Mouse (Mus musculus) heart, postnatal 0 days (tissue): ENCODE measurements around the gene Cttnbp2nl. TPM values are rescaled to one million over a fixed set of nuclear protein-coding genes. Genes with fewer than 3 reads are reported as not detected.

ENCODE experiments used
- ATAC-seq: fragments of 200-750 bp; cut with Nextera tagmentation; 2 replicates; pipeline ENCODE4 v1.8.0; 2017; ENCODE audit warnings: low read depth, moderate number of reproducible peaks, moderate library complexity; ENCODE audit not compliant: insufficient read depth
- DNase-seq: peaks from one replicate; pipeline ENCODE4 v3.0.0-alpha.2; 2016; ENCODE audit warnings: low spot score
- H3K27ac ChIP-seq: fragments of 300-500 bp; sonication (generic); 2 replicates; pipeline ENCODE4 v1.5.1; 2014; ENCODE audit warnings: low read depth, mild to moderate bottlenecking
- H3K27me3 ChIP-seq: fragments of 300-500 bp; sonication (generic); 2 replicates; pipeline ENCODE4 v1.6.1; 2014; ENCODE audit warnings: low read length, mixed read lengths; ENCODE audit not compliant: control insufficient read depth, insufficient read depth
- H3K36me3 ChIP-seq: fragments of 300-500 bp; sonication (generic); replicated peaks from 2 replicates; pipeline ENCODE4 v1.6.1; 2014; ENCODE audit warnings: low read length, mixed read lengths; ENCODE audit not compliant: control insufficient read depth, insufficient read depth
- H3K4me1 ChIP-seq: fragments of 300-500 bp; sonication (generic); 2 replicates; pipeline ENCODE4 v1.6.1; 2014; ENCODE audit warnings: antibody characterized with exemption; ENCODE audit not compliant: control insufficient read depth, insufficient read depth
- H3K4me2 ChIP-seq: fragments of 300-500 bp; sonication (generic); 2 replicates; pipeline ENCODE4 v1.6.1; 2014; ENCODE audit warnings: low read depth, mild to moderate bottlenecking, low read length, moderate library complexity
- H3K4me3 ChIP-seq: fragments of 300-500 bp; sonication (generic); 2 replicates; pipeline ENCODE4 v1.5.1; 2014; ENCODE audit warnings: low read depth, low read length
- H3K9ac ChIP-seq: fragments of 300-500 bp; sonication (generic); replicated peaks from 2 replicates; pipeline ENCODE4 v1.6.1; 2014; ENCODE audit warnings: low read depth, low read length, mixed read lengths
- H3K9me3 ChIP-seq: fragments of 300-500 bp; sonication (generic); replicated peaks from 2 replicates; pipeline ENCODE4 v1.6.1; 2016; ENCODE audit warnings: low read length; ENCODE audit not compliant: control insufficient read depth
- CTCF ChIP-seq: IDR thresholded peaks from 2 replicates; pipeline ENCODE4 v1.5.1; 2016; ENCODE audit warnings: antibody characterized with exemption, control low read depth, low read depth
- EP300 ChIP-seq: IDR thresholded peaks from 2 replicates; pipeline ENCODE4 v1.6.1; 2016; ENCODE audit warnings: antibody characterized with exemption, low read depth
- WGBS: fragments of 180-500 bp; shearing (Covaris S2); extraction: QIAGEN DNeasy Blood & Tissue Kit; methylation state at CpG from one replicate; pipeline ENCODE4 v1.1.7; 2014; 5-methylcytosine and 5-hydroxymethylcytosine counted together
- polyA plus RNA-seq: library from polyadenylated mRNA; unstranded; fragments of >200 nt; fragmentation: Nextera tagmentation; extraction: Ambion mirVana; gene quantifications from 2 replicates; pipeline ENCODE4 v1.2.1, GENCODE M21; 2015
- total RNA-seq: library from RNA; depleted of rRNA; stranded (reverse); fragments of >200 nt; gene quantifications from 2 replicates; pipeline ENCODE4 v1.2.3, GENCODE M21; 2014; ENCODE audit warnings: low replicate concordance

Cttnbp2nl gene
- total and polyA plus RNA-seq, 2 experiments from 2014 or later, result 12.6 to 15.0 TPM

DNA sequence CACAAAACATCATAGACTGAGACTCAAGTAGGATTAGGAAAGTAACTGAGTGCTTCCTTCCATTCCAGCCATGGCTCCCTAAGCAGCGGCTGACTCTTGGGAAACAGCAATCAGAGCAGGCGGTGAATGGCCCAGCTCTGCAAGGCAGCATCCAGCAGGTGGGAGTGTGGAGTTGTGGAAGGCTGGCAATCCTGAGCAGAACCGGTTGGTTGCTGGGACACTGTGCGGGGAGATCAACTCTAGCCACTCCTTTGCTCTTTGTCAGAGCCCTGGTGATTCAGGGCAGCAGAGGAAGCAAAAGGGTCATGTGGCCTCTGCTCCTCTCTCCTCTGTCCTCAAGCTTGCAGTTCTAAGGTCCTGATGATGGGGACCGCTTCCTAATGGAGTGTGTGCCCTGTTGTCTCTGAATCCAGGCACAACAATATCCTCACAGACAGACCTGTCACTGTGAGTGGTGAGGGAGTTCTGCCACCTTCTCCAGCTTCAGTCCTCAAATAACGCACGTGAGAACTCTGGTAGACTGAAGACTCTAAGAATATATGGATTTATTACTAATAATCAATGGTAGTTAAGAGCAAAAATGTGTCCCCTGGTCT lies 25.4 kb upstream of the Cttnbp2nl start:
- Histone ChIP-seq H3K27ac (no peak overlapping the region), H3K4me2 (no peak overlapping the region), H3K4me1 (no peaks in the 10 kb centered on the region), H3K9me3 (no peaks in the 10 kb centered on the region), H3K27me3 (no peaks in the 10 kb centered on the region), H3K4me3 (no peak overlapping the region), H3K9ac (no peak overlapping the region), H3K36me3 (no peaks in the 10 kb centered on the region)
- ATAC-seq (peak; percentile 95), DNase-seq (peak; percentile 86)
- TF ChIP-seq EP300, result no peak
- peak; percentile 97 for TF ChIP-seq CTCF
- WGBS, result 22% methylated on average over 7 of the region's 7 CpGs

DNA sequence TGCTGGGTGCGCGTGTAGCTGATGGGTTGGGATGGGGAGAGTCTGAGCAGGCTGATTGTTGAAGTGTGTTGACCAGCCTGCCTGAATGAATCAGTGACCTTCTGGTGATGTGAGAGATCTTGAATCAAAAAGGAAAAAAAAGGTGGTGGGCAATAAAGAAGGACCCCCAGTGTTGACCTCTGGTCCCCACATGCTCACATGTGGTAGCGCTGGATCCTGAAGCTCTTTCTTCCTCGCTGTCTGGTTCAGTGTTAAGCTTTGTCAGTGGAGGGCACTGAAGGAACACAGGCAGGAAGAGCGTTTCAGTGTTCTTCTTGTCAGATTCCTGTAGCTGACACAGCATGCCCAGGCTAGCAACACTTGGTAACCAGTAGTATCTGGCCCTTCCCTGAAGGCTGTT lies 22.9 kb upstream of the Cttnbp2nl start:
- TF ChIP-seq EP300, result no peak
- Histone ChIP-seq H3K36me3 (no peaks in the 10 kb centered on the region), H3K4me2 (no peak overlapping the region), H3K9me3 (no peaks in the 10 kb centered on the region), H3K27me3 (no peaks in the 10 kb centered on the region), H3K27ac (no peak overlapping the region), H3K4me3 (no peak overlapping the region), H3K4me1 (0 out of 2 replicates have a peak, but pooled peaks cover 3% of the 10 kb centered on the region), H3K9ac (no peak overlapping the region)
- 85% methylated on average over 5 of the region's 5 CpGs for WGBS
- ATAC-seq (no peak), DNase-seq (no peak)

DNA sequence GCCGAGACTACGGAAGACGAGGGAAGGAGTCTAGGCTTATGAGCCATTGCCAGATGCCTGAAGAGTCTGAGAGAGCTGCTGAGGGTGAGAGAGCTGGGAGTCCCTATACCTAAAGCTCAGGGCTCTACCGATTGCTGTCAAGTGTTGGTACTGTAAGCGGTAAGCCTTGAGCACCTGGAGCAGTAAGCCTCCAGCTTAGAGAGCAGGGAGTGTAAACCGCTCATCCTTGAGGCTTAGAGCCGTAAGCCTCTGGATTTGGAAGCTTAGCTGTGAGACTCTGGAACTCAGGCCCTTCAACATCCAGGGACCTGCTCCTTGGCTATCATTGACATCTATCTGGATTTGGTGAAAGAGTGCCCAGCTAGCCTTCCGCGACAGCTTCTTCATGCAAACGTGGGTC lies 19.6 kb upstream of the Cttnbp2nl start:
- no peak for DNase-seq
- no peak for TF ChIP-seq CTCF
- TF ChIP-seq EP300, result no peak
- Histone ChIP-seq H3K4me1 (0 out of 2 replicates have a peak, but pooled peaks cover 3% of the 10 kb centered on the region), H3K9ac (no peak overlapping the region), H3K9me3 (no peaks in the 10 kb centered on the region), H3K4me2 (no peak overlapping the region), H3K4me3 (no peak overlapping the region), H3K27me3 (no peaks in the 10 kb centered on the region), H3K36me3 (no peaks in the 10 kb centered on the region), H3K27ac (no peak overlapping the region)
- 82% methylated on average over 10 of the region's 10 CpGs for WGBS
- ATAC-seq, result no peak

DNA sequence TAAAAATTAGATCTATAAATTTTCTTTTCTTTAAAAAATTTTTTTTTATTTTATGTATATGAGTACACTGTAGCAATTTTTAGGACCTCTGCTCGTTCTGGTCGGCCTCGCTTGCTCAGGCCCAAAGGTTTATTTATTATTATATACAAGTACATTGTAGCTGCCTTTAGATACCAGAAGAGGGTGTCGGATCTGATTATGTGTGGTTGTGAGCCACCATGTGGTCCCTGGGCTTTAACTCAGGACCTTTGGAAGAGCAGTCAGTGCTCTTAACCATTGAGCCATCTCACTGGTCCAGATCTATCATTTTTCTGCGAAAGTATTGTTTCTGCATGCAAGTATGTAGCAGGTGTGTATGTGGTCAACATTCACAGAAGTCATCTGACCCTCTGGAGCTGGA lies 18.3 kb upstream of the Cttnbp2nl start:
- ATAC-seq (no peak), DNase-seq (no peak)
- WGBS, result 86% methylated on average over 5 of the region's 5 CpGs
- H3K27me3 ChIP-seq, result no peaks in the 10 kb centered on the region
- 0 out of 2 replicates have a peak, but pooled peaks cover 3% of the 10 kb centered on the region for H3K4me1 ChIP-seq
- TF ChIP-seq EP300, result no peak
- TF ChIP-seq CTCF, result no peak
- H3K27ac ChIP-seq, result no peak overlapping the region
- no peak overlapping the region for H3K9ac ChIP-seq
- H3K9me3 ChIP-seq, result no peaks in the 10 kb centered on the region
- no peaks in the 10 kb centered on the region for H3K36me3 ChIP-seq
- H3K4me3 ChIP-seq, result no peak overlapping the region
- H3K4me2 ChIP-seq, result no peak overlapping the region

DNA sequence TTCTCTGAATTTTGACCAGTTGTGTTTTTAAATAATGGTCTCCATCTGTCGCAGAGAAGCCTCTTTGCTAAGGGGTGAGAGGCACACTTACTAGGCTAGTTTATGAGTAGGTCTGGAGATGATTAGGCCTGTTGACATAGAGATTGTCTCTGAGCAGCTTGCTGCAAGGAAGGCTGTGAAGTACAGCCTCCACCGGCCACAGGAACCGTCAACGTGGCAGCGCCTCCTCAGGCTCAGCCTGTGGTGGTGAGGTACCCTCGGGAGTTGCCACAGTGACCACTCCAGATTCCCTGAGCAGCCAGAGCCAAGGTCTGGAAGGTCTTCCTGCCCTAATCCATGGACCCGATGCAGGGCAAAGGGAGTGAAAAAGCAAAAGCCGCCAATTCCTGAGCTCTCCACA lies 17.6 kb upstream of the Cttnbp2nl start:
- Histone ChIP-seq H3K9me3 (no peaks in the 10 kb centered on the region), H3K27me3 (no peaks in the 10 kb centered on the region), H3K27ac (no peak overlapping the region), H3K4me3 (no peak overlapping the region), H3K4me2 (no peak overlapping the region), H3K9ac (no peak overlapping the region), H3K4me1 (0 out of 2 replicates have a peak, but pooled peaks cover 3% of the 10 kb centered on the region), H3K36me3 (no peaks in the 10 kb centered on the region)
- TF ChIP-seq CTCF (no peak), EP300 (no peak)
- no peak for ATAC-seq
- no peak for DNase-seq
- 63% methylated on average over 8 of the region's 8 CpGs for WGBS

DNA sequence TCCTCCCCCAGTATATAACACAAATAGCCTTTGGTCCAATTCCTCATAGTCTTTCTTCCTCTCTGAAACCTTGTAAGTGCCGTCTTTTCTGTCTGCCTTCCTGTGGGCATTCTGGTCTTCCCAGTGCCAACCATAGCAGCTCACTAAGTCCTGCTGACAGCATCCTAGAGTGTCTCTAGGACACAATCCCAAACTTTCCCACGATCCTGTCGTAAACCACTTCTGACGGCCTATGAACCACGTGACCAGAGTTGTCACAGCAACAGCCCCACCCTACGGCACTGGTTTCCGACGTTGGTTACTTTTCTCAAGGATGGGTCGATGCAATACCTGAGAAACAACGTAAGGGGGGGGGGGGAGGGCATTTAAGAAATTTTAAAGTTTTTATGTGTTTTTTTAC lies 13.6 kb upstream of the Cttnbp2nl start, which contains the start of gene 4930564D02Rik:
Gene 4930564D02Rik, plus strand, starts transcription at position 301 of the 400 bp plus-strand sequence.
- Histone ChIP-seq H3K4me2 (no peak within 1 kb of the TSS), H3K4me3 (no peak within 1 kb of the TSS), H3K27ac (no peak within 1 kb of the TSS), H3K9ac (no peak within 1 kb of the TSS), H3K4me1 (0 out of 2 replicates have a peak, but pooled peaks cover 2% of the 10 kb centered on the region), H3K9me3 (no peaks in the 10 kb centered on the region), H3K36me3 (no peaks in the 10 kb centered on the region), H3K27me3 (no peaks in the 10 kb centered on the region)
- WGBS, result 69% methylated on average over 10 of the region's 10 CpGs
- no peak for DNase-seq
- TF ChIP-seq CTCF (no peak), EP300 (no peak)
- ATAC-seq, result 0 out of 2 replicates have a peak, but pooled peaks have one; percentile 20
